In the genomic region with DNA sequence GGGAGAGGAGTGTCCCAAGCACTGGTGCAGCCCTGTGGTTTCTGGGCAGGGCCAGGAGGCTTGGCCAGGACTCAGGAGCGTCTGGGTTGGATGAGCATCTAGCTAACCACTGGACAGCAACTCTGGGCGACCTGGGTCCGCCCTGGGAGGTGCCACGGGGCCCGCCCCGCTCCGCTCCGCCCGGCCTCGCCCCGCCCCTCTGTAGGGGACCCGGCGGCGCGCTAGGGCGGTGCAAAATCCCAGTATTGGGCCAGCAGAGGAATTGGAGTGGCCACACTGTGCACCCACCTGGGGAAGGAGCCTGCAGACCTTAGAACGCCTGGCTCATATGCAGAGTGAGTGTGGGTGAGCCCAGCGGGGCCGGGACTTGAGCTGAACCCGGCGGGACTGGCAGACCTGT, we compare ENCODE assay signal across 9 mouse cellular contexts. TPM values are rescaled to one million over a fixed set of nuclear protein-coding genes. Genes with fewer than 3 reads are reported as not detected.
DNase-seq lines count a peak whose midpoint lies in the region; ATAC-seq lines count a peak whose summit lies in the region.
"Had no signal": no experiment of that assay in that cellular context is flagged by ENCODE, and none has a peak within 500 bp of the region (broad histone marks: within the 10 kb centered on the region; RNA-seq: fewer than 3 reads in every experiment).

A gene (plus strand): TSS at position 196 of the 400 bp plus-strand sequence.

- peaks cover 5% of the 10 kb centered on the region; the same call in 1 of the 2 replicates for H3K4me1 ChIP-seq in heart, embryonic 10.5 days
- H3K4me1 ChIP-seq in embryonic facial prominence, embryonic 14.5 days (ENCODE audit: control insufficient read depth, insufficient read depth, low read length), result no peaks in the 10 kb centered on the region
- 0 out of 2 replicates have a peak, but pooled peaks cover 2% of the 10 kb centered on the region for H3K4me1 ChIP-seq in kidney, embryonic 14.5 days (ENCODE audit: control insufficient read depth, insufficient read depth, low read length)
- peaks cover 3% of the 10 kb centered on the region; the same call in 1 of the 2 replicates for H3K4me1 ChIP-seq in midbrain, embryonic 14.5 days (ENCODE audit: control insufficient read depth, insufficient read depth, low read length)

- peak; percentile 67 for DNase-seq in heart, embryonic 10.5 days (ENCODE audit: low spot score)
- DNase-seq in heart, adult 18-20 months, result no peak
- DNase-seq in embryonic facial prominence, embryonic 14.5 days (ENCODE audit: low spot score), result no peak
- no peak for DNase-seq in midbrain, embryonic 14.5 days
- no peak for DNase-seq in T-cell, adult 2 months (ENCODE audit: low spot score)

- H3K4me3 ChIP-seq in heart, embryonic 10.5 days, result peak within 1 kb of the TSS; percentile 62
- 0 out of 2 replicates have a peak within 1 kb of the TSS, but pooled peaks have one; percentile 3 for H3K4me3 ChIP-seq in embryonic facial prominence, embryonic 14.5 days (ENCODE audit: low read depth, low read length)
- peak within 1 kb of the TSS; percentile 33 for H3K4me3 ChIP-seq in kidney, embryonic 14.5 days (ENCODE audit: low read length)
- peak within 1 kb of the TSS; percentile 19; the same call in 1 of the 2 replicates for H3K4me3 ChIP-seq in midbrain, embryonic 14.5 days (replicated peaks; ENCODE audit: low read depth, low read length)

- WGBS in heart, embryonic 10.5 days, result under 1% methylated on average over 21 of the region's 21 CpGs
- under 1% methylated on average over 17 of the region's 21 CpGs for WGBS in embryonic facial prominence, embryonic 14.5 days
- 1% methylated on average over 21 of the region's 21 CpGs for WGBS in kidney, embryonic 14.5 days
- WGBS in midbrain, embryonic 14.5 days, result 3% methylated on average over 21 of the region's 21 CpGs

- H3K27ac ChIP-seq in heart, embryonic 10.5 days, result 0 out of 2 replicates have a peak within 1 kb of the TSS, but pooled peaks have one; percentile 16
- no peak within 1 kb of the TSS for H3K27ac ChIP-seq in embryonic facial prominence, embryonic 14.5 days (replicated peaks; ENCODE audit: low read depth, low read length)
- H3K27ac ChIP-seq in kidney, embryonic 14.5 days (ENCODE audit: low read depth, low read length), result no peak within 1 kb of the TSS
- H3K27ac ChIP-seq in midbrain, embryonic 14.5 days (replicated peaks; ENCODE audit: low read depth, low read length), result no peak within 1 kb of the TSS

- no peaks in the 10 kb centered on the region for H3K27me3 ChIP-seq in heart, embryonic 10.5 days (ENCODE audit: insufficient read depth, poor library complexity, severe bottlenecking)
- H3K27me3 ChIP-seq in embryonic facial prominence, embryonic 14.5 days (replicated peaks; ENCODE audit: control insufficient read depth, insufficient read depth, low read length), result no peaks in the 10 kb centered on the region
- H3K27me3 ChIP-seq in kidney, embryonic 14.5 days (ENCODE audit: control insufficient read depth, insufficient read depth, low read length), result no peaks in the 10 kb centered on the region
- no peaks in the 10 kb centered on the region for H3K27me3 ChIP-seq in midbrain, embryonic 14.5 days (ENCODE audit: control insufficient read depth, insufficient read depth, low read length)

- H3K36me3 ChIP-seq in heart, embryonic 10.5 days, result no peaks in the 10 kb centered on the region
- no peaks in the 10 kb centered on the region for H3K36me3 ChIP-seq in embryonic facial prominence, embryonic 14.5 days (ENCODE audit: control insufficient read depth, insufficient read depth, low read length)
- H3K36me3 ChIP-seq in kidney, embryonic 14.5 days (ENCODE audit: control insufficient read depth, insufficient read depth, low read length), result no peaks in the 10 kb centered on the region
- H3K36me3 ChIP-seq in midbrain, embryonic 14.5 days (ENCODE audit: control insufficient read depth, insufficient read depth, low read length), result no peaks in the 10 kb centered on the region

- H3K9ac ChIP-seq in embryonic facial prominence, embryonic 14.5 days (ENCODE audit: low read depth, low read length), result no peak within 1 kb of the TSS
- H3K9ac ChIP-seq in kidney, embryonic 14.5 days (ENCODE audit: low read depth, low read length), result no peak within 1 kb of the TSS
- no peak within 1 kb of the TSS for H3K9ac ChIP-seq in midbrain, embryonic 14.5 days (replicated peaks; ENCODE audit: low read length)

- peak within 1 kb of the TSS; percentile 39 for H3K4me2 ChIP-seq in embryonic facial prominence, embryonic 14.5 days (ENCODE audit: low read depth, low read length)
- H3K4me2 ChIP-seq in kidney, embryonic 14.5 days (replicated peaks; ENCODE audit: low read depth, low read length), result peak within 1 kb of the TSS; percentile 45
- peak within 1 kb of the TSS; percentile 54 for H3K4me2 ChIP-seq in midbrain, embryonic 14.5 days (ENCODE audit: low read length)

- ATAC-seq in embryonic facial prominence, embryonic 14.5 days (ENCODE audit: low read depth), result peak; percentile 53; the same call in 1 of the 2 replicates
- peak; percentile 91 for ATAC-seq in kidney, embryonic 14.5 days (ENCODE audit: low FRiP score, low TSS enrichment)
- ATAC-seq in midbrain, embryonic 14.5 days (ENCODE audit: low FRiP score, low TSS enrichment), result peak; percentile 37
- ATAC-seq in erythroblast, adult 5-6 weeks (replicated peaks; ENCODE audit: low FRiP score, poor library complexity, severe bottlenecking), result no peak
- no peak for ATAC-seq in granulocyte monocyte progenitor cell, adult 5-6 weeks (replicated peaks; ENCODE audit: poor library complexity, severe bottlenecking)

- H3K9me3 ChIP-seq in heart, embryonic 10.5 days, result no peaks in the 10 kb centered on the region
- H3K9me3 ChIP-seq in embryonic facial prominence, embryonic 14.5 days (ENCODE audit: control insufficient read depth, low read length), result no peaks in the 10 kb centered on the region
- H3K9me3 ChIP-seq in kidney, embryonic 14.5 days (ENCODE audit: control insufficient read depth, low read length), result no peaks in the 10 kb centered on the region
- H3K9me3 ChIP-seq in midbrain, embryonic 14.5 days (ENCODE audit: control insufficient read depth, low read length), result no peaks in the 10 kb centered on the region

RNA-seq across cellular contexts. Expression of the gene that starts here (rescaled TPM):
- not detected in 2 replicates for polyA plus RNA-seq in heart, embryonic 10.5 days (2016; fragmentation: Nextera tagmentation; extraction: Ambion mirVana)
- total RNA-seq in heart, adult 18-20 months (2021), result not detected
- 0.04 TPM in 1 of 2 replicates, not detected in the other for polyA plus RNA-seq in embryonic facial prominence, embryonic 14.5 days (2014; fragmentation: Nextera tagmentation; extraction: Ambion mirVana)
- polyA plus RNA-seq in kidney, embryonic 14.5 days (2014; fragmentation: Nextera tagmentation; extraction: Ambion mirVana), result 0.14 TPM in 2 replicates
- polyA plus RNA-seq in midbrain, embryonic 14.5 days (2014; fragmentation: Nextera tagmentation; extraction: Ambion mirVana), result 0.05 and 0.09 TPM in 2 replicates
- total RNA-seq in erythroblast, adult 5-6 weeks (2015; ENCODE audit: low replicate concordance), result not detected in 2 replicates
- total RNA-seq in erythroblast, adult 5-6 weeks (2017; ENCODE audit: low replicate concordance), result not detected in 2 replicates
- not detected in 2 replicates for total RNA-seq in granulocyte monocyte progenitor cell, adult 5-6 weeks (2014; fragmentation: Nextera tagmentation)
- not detected in 2 replicates for total RNA-seq in granulocyte monocyte progenitor cell, adult 5-6 weeks (2017)
- polyA plus RNA-seq: C2C12 had no signal

Comparison
In these comparisons a context has a peak if more than half of its experiments do, and no peak if none do; other contexts are left out.
1. Peak in DNase-seq, H3K4me3 ChIP-seq and H3K27ac ChIP-seq in heart, embryonic 10.5 days; RNA of the gene not detected or under 1 TPM.
2. Peak in ATAC-seq, H3K4me3 ChIP-seq and H3K4me2 ChIP-seq in embryonic facial prominence, embryonic 14.5 days; RNA of the gene not detected or under 1 TPM.
3. Peak in ATAC-seq, H3K4me3 ChIP-seq and H3K4me2 ChIP-seq in kidney, embryonic 14.5 days; RNA of the gene not detected or under 1 TPM.
4. Peak in ATAC-seq, H3K4me3 ChIP-seq and H3K4me2 ChIP-seq in midbrain, embryonic 14.5 days; RNA of the gene not detected or under 1 TPM.
5. H3K4me3 ChIP-seq: peak in every context shown above with its lines; median percentile 62 in heart, embryonic 10.5 days; 33 in kidney, embryonic 14.5 days; 19 in midbrain, embryonic 14.5 days; 3 in embryonic facial prominence, embryonic 14.5 days.